Mouse (Mus musculus) kidney, adult 2 months (tissue): ENCODE results near the gene Lnx2.

ENCODE experiments used
- CTCF ChIP-seq: fragments of 200-500 bp; conservative IDR thresholded peaks from 2 replicates; pipeline ENCODE4 v1.5.1; 2011; ENCODE audit warnings: low read depth, mild to moderate bottlenecking, control low read depth, low read length, moderate library complexity, mixed read lengths; ENCODE audit not compliant: insufficient read depth, insufficient read length
- POLR2A ChIP-seq: fragments of 200-500 bp; IDR thresholded peaks from one replicate; pipeline ENCODE4 v1.6.1; 2011; ENCODE audit warnings: low read depth, low read length, control low read depth

DNA sequence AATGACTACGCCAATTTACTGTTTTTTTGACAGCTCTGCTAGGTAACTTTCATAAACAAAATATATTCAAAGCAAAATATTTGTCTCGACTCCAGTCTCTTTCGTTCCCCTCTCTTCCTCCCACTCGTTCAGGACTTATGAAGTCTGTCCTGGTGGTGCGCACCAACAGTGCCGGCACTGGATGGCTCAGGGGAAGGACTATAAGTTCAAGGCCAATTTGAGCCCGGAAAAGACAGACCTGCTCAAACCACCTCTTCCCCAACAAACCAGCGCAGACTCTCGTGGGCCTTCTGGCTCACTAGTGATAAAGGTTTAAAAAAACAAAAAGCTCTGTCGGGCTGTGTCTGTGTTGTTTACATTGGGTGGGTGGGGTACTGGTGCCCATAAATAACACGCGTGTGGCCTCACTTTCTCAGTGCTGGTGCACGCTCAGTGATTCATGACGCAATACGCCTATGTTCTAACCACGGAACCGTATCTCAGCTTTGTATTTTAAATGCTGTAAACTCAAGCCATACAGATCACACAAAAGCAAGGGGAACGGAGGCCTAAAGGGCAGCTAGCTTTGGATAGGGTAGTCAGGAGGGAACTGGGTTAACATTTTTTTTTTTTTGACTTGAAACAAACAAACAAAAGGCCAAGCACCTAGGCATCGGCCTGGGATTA, 26.7 kb downstream of the Lnx2 start:
- no peak for TF ChIP-seq CTCF
- TF ChIP-seq POLR2A: no peak
